Mouse (Mus musculus): ENCODE measurements around the gene B4gat1.

B4gat1 gene

GRCm38 (mm10) chr19:5036577-5036976, 2.0 kb upstream of the B4gat1 start:
- DNase-seq = no peak

- DNase-seq = peak; percentile 82
Measured at GRCm38 (mm10) chr19:5037678-5038571, 701 bp upstream of the B4gat1 start.

GRCm38 (mm10) chr19:5039301-5040114, 882 bp downstream of the B4gat1 start:
- DNase-seq = peak; percentile 34

- DNase-seq = peak; percentile 88
Measured at GRCm38 (mm10) chr19:5040862-5041523, 2.4 kb downstream of the B4gat1 start, which contains the start of gene Brms1. Gene Brms1 (plus strand): TSS chr19:5041354.

- no peak for DNase-seq
Measured at GRCm38 (mm10) chr19:5041588-5041987, 3.0 kb downstream of the B4gat1 start.

GRCm38 (mm10) chr19:5045531-5045930, 6.9 kb downstream of the B4gat1 start:
- no peak for DNase-seq

- DNase-seq = no peak
Measured at GRCm38 (mm10) chr19:5048138-5049056, 9.8 kb downstream of the B4gat1 start.

GRCm38 (mm10) chr19:5049325-5049724, 10.7 kb downstream of the B4gat1 start:
- no peak for DNase-seq

- peak; percentile 42 for DNase-seq
Measured at GRCm38 (mm10) chr19:5050047-5050905, 11.7 kb downstream of the B4gat1 start, which contains the start of gene Rin1. Gene Rin1 (plus strand): TSS chr19:5050481.

- DNase-seq = no peak
Measured at GRCm38 (mm10) chr19:5051031-5051430, 12.4 kb downstream of the B4gat1 start.

GRCm38 (mm10) chr19:5051515-5051914, 12.9 kb downstream of the B4gat1 start:
- no peak for DNase-seq

GRCm38 (mm10) chr19:5052166-5052822, 13.7 kb downstream of the B4gat1 start:
- DNase-seq = no peak

- DNase-seq = no peak
Measured at GRCm38 (mm10) chr19:5052853-5053252, 14.2 kb downstream of the B4gat1 start.

- peak; percentile 55 for DNase-seq
Measured at GRCm38 (mm10) chr19:5053909-5054308, 15.3 kb downstream of the B4gat1 start.

- DNase-seq = peak; percentile 56
Measured at GRCm38 (mm10) chr19:5056251-5056650, 17.6 kb downstream of the B4gat1 start.

- DNase-seq = no peak
Measured at GRCm38 (mm10) chr19:5057876-5058775, 19.5 kb downstream of the B4gat1 start.

GRCm38 (mm10) chr19:5058801-5059771, 20.5 kb downstream of the B4gat1 start:
- DNase-seq = no peak
